Mouse (Mus musculus) thymus, postnatal 36 days (tissue): ENCODE data around the gene Dnm1l.
"Not testable (repeated sequence)": the region's sequence is repeated elsewhere in the genome, so short reads cannot be mapped to it uniquely, and the experiment has no call there.

Experiments used
- DNase-seq, 2 experiments: peaks; one replicate each; pipeline ENCODE4 v3.0.0; 2022; ENCODE audit warnings: mixed read lengths in 2 of 2

The Dnm1l gene

DNA sequence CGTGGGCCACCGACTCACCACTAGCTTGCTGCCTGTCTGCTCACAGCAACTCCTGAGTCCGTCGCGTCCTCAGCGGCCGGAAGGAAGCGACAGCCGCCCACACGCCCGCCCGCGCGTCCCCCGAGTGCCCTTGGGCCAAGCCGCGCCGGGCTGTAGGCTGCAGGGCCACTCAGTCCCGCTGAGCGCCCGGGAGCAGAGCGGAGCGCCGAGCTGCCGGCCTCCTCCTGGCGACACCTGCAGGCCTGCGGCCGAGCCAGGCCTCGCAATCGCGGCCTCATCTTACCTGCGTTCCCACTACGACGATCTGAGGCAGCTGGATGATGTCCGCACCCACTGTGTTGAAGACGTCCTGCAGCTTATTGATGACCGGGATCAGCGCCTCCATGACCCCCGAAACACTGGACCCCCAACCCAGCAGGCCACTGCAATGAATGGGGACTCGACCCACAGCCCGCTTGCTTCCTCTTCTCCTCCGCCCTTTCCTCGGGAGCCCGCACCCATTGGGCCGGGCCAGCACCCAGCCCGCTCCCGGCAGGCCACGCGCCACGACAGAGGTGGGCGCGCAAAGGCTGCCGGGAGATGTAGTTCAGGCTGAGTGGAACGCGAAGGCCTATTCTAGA is at the start of gene Dnm1l:
Gene Dnm1l (minus strand): TSS at position 479 of the 620 bp plus-strand sequence.
- DNase-seq = peak; percentile 89 to 92

DNA sequence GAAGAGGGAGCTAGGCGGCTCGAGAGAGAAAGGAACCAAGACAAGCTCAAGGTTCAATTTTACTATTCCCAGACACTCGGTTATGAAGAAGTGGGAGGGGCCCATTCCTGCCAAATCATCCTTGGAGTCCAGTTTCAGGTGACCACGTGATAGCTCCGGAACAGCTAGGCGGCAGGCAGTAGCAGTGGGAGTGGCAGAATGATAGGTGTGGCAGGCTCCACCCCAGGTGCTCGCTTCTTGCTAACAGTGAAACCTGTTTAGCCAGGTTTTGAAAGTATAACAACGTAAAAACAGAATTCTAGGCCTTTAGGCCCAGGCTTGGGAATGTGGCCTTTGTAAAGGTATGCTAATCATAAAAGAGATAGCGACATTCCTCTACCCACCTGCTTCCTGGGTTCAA is 8.5 kb upstream of the Dnm1l start:
- DNase-seq = not testable (repeated sequence)

DNA sequence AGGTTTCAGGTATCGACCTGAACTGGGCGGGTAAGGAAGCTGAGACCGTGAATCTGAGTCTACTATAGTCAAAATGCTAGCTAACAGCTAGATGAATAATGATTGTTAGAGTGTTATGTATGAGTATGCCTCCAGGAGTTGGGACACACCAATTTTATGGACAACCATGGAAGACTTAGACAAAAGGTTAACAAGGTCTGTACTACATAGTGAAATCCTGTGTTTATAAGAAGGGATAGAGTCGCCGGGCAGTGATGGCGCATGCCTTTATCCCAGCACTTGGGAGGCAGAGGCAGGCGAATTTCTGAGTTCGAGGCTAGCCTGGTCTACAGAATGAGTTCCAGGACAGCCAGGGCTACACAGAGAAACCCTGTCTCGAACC is 333 bp upstream of the Dnm1l start:
- peak in 1 of 2 experiments; percentile 4 for DNase-seq

DNA sequence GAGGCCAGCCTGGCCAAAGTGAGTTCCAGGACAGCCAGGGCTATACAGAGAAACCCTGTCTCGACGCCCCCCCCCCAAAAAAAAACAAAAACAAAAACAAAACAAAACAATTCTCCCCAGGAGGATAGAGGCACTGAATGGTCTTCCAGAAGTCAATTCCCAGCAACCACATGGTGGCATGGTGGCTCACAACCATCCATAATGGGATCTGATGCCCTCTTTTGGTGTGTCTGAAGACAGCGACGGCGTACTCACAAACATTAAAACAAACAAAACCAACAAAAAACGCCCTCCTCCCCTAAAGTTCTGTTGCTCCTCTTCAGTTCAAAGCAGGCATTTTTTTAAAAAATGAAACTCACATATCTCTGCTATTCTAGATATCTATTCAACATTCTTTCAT is 851 bp downstream of the Dnm1l start:
- peak in 1 of 2 experiments; percentile 5 for DNase-seq

DNA sequence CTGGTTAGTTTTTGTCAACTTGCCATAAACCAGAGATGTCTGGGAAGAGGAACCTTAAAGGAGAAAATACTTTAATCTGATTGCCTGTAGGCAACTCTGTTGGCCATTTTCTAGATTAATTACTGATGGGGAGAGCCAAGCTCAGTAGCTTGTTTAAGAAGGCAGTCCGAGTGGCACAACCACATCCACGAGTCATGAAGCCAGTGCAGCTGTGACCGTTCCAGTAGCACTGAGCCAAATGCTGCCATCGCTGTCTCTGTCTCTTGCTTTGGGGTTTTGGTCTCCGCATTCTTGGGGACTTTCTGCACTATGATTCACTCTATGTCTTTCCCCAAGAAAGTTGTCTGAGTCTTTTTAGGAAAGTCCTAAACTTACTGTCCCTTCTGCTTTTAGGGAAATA is 12.3 kb downstream of the Dnm1l start:
- DNase-seq = no peak

DNA sequence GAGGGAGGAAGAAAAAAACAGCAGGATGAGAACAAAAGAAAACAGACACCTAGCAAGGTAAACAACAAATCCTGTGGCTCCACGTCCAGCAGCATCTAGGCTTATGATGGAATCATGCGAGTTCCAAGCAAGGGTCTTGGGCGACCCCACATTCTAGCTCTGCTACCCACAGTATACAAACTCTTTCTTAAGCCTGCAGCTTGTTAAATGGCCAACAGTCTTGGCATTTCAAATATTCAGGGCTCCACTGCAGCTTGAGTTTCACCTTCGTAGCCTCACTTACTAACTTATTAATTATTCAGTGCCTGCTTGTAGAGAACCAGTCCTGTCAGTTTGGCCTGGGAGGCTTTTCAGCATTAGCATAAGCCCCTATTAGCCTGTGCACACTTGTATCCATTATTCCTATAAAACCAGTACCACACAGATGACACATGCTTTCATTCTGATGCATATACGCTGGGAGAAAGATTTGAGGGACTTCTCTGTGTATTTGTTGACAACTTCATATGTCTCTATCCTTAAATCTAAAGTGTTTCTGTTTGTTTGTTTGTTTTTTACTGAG is 32.9 kb downstream of the Dnm1l start:
- no peak for DNase-seq

DNA sequence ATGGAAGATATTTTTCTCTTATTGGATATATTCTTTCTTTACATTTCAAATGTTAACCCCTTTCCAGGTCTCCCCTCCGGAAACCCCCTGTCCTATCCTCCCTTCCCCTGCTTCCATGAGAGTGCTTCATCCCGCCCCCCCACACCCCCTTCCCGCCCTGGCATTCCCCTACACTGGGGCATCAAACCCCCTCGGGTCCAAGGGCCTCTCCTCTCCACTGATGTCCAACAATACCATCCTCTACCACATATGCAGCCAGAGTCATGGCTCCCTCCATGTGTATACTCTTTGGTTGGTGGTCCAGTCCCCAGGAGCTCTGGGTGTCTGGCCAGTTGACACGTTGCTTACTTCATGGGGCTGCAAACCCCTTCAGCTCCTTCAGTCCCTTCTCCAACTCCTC is 47.4 kb downstream of the Dnm1l start:
- no peak for DNase-seq

DNA sequence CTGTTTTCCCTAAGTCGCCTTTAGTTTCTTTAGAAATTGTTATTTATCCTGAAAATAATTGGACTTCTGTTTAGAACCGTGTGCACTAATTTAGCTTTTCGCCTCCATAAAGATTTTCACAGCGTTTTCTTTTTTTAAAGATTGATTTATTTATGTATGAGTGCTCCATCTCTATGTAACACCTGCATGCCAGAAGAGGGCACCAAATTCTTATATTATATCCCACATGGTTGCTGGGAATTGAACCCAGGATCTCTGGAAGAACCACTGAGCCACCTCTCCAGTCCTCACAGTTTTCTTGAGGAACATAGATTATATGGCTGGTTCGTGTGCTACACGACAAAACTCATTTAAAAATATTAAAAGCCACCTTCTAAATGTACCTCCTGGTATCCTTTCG is 54.9 kb downstream of the Dnm1l start:
- DNase-seq = no peak

DNA sequence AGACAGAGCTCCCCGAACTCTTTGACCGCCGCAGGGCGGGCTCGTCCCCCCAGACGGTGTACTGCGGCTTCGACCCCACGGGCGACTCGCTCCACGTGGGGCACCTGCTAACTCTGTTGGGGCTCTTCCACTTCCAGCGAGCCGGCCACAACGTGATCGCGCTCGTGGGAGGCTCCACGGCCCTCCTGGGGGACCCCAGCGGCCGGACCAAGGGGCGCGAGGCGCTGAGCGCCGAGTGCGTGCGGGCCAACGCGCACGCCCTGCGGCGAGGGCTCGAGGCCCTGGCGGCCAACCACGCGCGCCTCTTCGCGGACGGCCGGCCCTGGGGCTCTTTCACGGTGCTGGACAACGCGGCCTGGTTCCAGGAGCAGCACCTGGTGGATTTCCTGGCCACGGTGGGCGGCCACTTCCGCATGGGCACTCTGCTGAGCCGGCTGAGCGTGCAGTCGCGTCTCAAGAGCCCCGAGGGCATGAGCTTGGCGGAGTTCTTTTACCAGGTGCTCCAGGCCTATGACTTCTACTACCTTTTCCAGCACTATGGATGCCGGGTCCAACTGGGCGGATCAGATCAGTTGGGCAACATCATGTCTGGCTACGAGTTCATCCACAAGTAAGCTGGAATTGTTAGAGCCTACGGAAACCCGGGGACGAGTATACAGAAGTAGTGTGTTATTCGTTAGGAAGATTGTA is 55.5 kb downstream of the Dnm1l start:
- DNase-seq = peak; percentile 40 to 42

DNA sequence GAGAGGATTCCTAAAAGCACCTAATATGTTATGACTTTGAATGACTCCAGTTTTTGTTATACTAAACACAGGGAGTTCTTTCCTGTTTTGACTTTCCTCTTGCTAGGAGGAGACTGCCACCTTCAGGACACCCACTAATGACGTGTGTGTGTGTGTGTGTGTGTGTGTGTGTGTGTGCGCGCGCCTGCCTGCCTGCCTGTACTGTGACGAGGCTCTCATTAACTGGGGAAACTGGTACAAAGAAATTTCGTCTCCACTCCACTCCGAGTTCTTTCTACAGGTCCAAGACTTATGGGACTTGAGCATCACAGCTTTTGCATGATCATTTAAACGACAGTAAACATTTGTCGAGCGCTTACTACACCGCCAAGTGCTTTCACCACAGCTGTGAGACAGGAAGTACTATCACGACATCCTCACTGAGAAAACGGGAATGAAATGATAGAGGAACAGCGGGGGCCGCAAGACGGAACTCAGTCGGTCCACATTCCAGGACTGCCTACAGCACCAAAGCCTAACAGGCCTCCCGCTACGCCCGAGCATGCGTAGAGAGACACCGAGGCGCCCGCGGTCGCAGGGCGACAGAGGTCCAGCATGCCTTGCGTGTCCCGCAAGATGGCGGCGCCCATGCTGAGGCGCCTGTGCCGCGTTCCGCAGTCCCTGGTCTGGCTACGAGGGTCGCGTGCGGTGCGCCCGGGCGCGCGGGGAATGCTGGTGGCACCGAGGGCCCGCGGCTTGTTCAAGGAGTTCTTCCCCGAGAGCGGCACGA is 56.2 kb downstream of the Dnm1l start, which contains the start of gene Yars2:
Gene Yars2 (plus strand): TSS at position 597 of the 769 bp plus-strand sequence.
- peak; percentile 87 to 88 for DNase-seq

DNA sequence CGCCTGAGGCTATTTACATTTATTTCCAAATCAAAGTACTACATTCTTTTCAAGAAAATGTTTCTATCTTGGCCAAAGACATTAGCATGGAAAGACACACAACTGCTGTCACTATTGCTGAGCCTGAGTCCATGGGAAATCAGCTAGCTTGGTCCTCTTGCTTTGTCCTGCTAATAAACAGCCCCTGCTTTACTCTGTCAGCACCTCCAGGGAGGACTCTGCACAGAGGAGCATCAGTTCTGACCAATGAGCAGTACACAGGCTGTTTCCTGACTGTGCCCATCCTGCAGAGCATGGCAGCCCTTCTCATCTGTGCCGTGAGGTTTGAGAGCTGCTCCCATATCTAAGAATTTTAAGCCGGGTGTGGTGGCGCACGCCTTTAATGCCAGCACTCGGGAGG is 85.0 kb downstream of the Dnm1l start:
- DNase-seq = no peak

DNA sequence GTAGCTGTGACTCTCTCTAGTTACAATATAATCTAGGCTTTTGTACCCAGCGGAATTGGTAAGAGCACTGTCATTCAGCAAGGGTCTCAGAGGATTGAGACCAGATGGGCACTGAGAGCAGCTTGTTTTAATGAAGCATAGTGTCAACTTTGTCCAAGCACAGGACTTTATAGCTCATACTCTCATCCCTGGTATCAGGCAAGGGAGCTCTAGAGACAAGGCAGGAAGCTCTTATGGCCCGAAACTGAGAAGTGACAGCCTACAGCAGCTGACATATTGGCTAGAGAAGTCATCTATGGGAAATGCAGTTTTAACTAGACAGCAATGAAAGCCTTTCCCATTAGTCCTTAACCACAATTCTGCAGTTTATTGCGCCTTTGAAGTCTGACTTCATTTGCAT is 85.8 kb downstream of the Dnm1l start:
- no peak for DNase-seq

DNA sequence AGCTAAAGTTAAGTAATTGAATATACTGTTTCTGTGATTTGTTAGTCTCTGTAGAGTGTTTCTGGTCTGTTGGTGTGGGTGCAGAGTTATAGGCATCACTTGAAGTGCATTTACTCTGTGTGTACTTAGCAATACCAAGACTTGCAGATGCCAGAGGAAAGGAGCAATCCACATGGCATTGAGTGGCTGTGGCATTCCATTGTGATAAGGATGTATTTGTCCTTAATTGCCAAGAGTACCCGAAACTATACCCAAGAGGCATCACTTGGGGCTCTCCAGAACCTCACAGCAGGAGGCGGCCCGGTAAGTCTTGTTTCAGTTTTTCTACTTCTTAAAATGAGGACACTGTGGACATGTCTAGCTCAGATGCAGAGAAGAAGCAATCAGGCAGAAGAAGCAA is 96.3 kb downstream of the Dnm1l start:
- no peak for DNase-seq
